Comparison of ENCODE assay signal across 26 mouse cellular contexts in genomic region chr7:96768718-96769117, GRCm38 (mm10).
DNase-seq lines count a peak whose midpoint lies in the region; ATAC-seq and TF ChIP-seq lines count a peak whose summit lies in the region.
"Had no signal": no experiment of that assay in that cellular context is flagged by ENCODE, and none has a peak within 500 bp of the region (broad histone marks: within the 10 kb centered on the region; RNA-seq: fewer than 3 reads in every experiment).

No protein-coding gene starts in this region.

- H3K36me3 ChIP-seq in heart, postnatal 0 days (replicated peaks; ENCODE audit: control insufficient read depth, insufficient read depth, low read length) = no peaks in the 10 kb centered on the region
- H3K36me3 ChIP-seq: heart, embryonic 12.5 days; liver, embryonic 15.5 days; lung, embryonic 15.5 days had no signal

- peak; percentile 39 to 69 for DNase-seq in adrenal gland, adult (ENCODE audit: inconsistent age in 2 of 2, low spot score in 1 of 2)
- DNase-seq in adrenal gland, postnatal 4 days (ENCODE audit: low spot score in 2 of 2) = no peak
- no peak for DNase-seq in heart, postnatal 0 days (ENCODE audit: low spot score)
- no peak for DNase-seq in heart, postnatal 4 days
- DNase-seq in right cerebral cortex, postnatal 10 days (ENCODE audit: low spot score in 2 of 2) = peak; percentile 46 to 64
- DNase-seq in right cerebral cortex, postnatal 4 days = no peak
- DNase-seq in spleen, adult 18-20 months = no peak
- DNase-seq in gastrocnemius, adult 8-10 months (ENCODE audit: low spot score in 2 of 2) = no peak
- DNase-seq: cerebellum, adult 18-20 months; cerebellum, postnatal 14 days; gastrocnemius, adult 2 months; kidney, postnatal 25 days; layer of hippocampus, postnatal 36 days; left cerebral cortex, postnatal 4 days; lung, postnatal 36 days; retina, postnatal 1 day had no signal

- H3K4me3 ChIP-seq in heart, postnatal 0 days (ENCODE audit: low read depth, low read length) = no peak overlapping the region
- H3K4me3 ChIP-seq: embryonic facial prominence, embryonic 12.5 days; gastrocnemius, adult 2 months; heart, embryonic 12.5 days; limb, embryonic 15.5 days; liver, embryonic 15.5 days; lung, embryonic 15.5 days; megakaryocyte, embryonic 14.5 days; midbrain, embryonic 15.5 days; neural tube, embryonic 13.5 days had no signal

- peaks cover 10% of the 10 kb centered on the region; the same call in 1 of the 2 replicates for H3K4me1 ChIP-seq in heart, postnatal 0 days (ENCODE audit: control insufficient read depth, insufficient read depth)
- H3K4me1 ChIP-seq: megakaryocyte, embryonic 14.5 days had no signal

- no peak for TF ChIP-seq EP300 in heart, postnatal 0 days (IDR thresholded peaks at IDR 0.05; ENCODE audit: low read depth)

- TF ChIP-seq CTCF in heart, postnatal 0 days (IDR thresholded peaks at IDR 0.05; ENCODE audit: low read depth) = no peak

- no peaks in the 10 kb centered on the region for H3K27me3 ChIP-seq in heart, postnatal 0 days (ENCODE audit: control insufficient read depth, insufficient read depth, low read length)
- H3K27me3 ChIP-seq: embryonic facial prominence, embryonic 12.5 days; limb, embryonic 15.5 days; liver, embryonic 15.5 days; lung, embryonic 15.5 days; midbrain, embryonic 15.5 days; neural tube, embryonic 13.5 days had no signal

- H3K4me2 ChIP-seq in heart, postnatal 0 days (ENCODE audit: low read depth, low read length) = no peak overlapping the region
- H3K4me2 ChIP-seq: embryonic facial prominence, embryonic 12.5 days; heart, embryonic 12.5 days; limb, embryonic 15.5 days; liver, embryonic 15.5 days; lung, embryonic 15.5 days; midbrain, embryonic 15.5 days; neural tube, embryonic 13.5 days had no signal

- peak overlapping the region; percentile 26; the same call in 1 of the 2 replicates for H3K27ac ChIP-seq in heart, postnatal 0 days (ENCODE audit: low read depth)
- H3K27ac ChIP-seq: embryonic facial prominence, embryonic 12.5 days; gastrocnemius, adult 2 months; limb, embryonic 15.5 days; liver, embryonic 15.5 days; lung, embryonic 15.5 days; midbrain, embryonic 15.5 days; neural tube, embryonic 13.5 days had no signal

- no peak for ATAC-seq in heart, postnatal 0 days (ENCODE audit: insufficient read depth, low read depth)
- ATAC-seq: activated CD4-positive, CD25-positive, alpha-beta regulatory T cell, adult 4 months; hindbrain, embryonic 16.5 days; midbrain, embryonic 15.5 days had no signal

- 0 out of 2 replicates have a peak, but pooled peaks cover 4% of the 10 kb centered on the region for H3K9me3 ChIP-seq in heart, postnatal 0 days (replicated peaks; ENCODE audit: control insufficient read depth, low read length)
- H3K9me3 ChIP-seq: limb, embryonic 15.5 days; liver, embryonic 15.5 days; lung, embryonic 15.5 days; midbrain, embryonic 15.5 days; neural tube, embryonic 13.5 days had no signal

- WGBS in heart, postnatal 0 days = 71% methylated on average over 6 of the region's 6 CpGs

- H3K9ac ChIP-seq in heart, postnatal 0 days (replicated peaks; ENCODE audit: low read depth, low read length) = no peak overlapping the region
- H3K9ac ChIP-seq: embryonic facial prominence, embryonic 12.5 days; heart, embryonic 12.5 days; limb, embryonic 15.5 days; liver, embryonic 15.5 days; lung, embryonic 15.5 days; midbrain, embryonic 15.5 days; neural tube, embryonic 13.5 days had no signal

Comparison
In these comparisons a context has a peak if more than half of its experiments do, and no peak if none do; other contexts are left out.
1. DNase-seq: peak in adrenal gland, adult (2 of 2) and right cerebral cortex, postnatal 10 days (2 of 2); none in adrenal gland, postnatal 4 days (0 of 2), heart, postnatal 0 days (single experiment), heart, postnatal 4 days (single experiment), right cerebral cortex, postnatal 4 days (single experiment), spleen, adult 18-20 months (0 of 2) and gastrocnemius, adult 8-10 months (0 of 2).